Mouse (Mus musculus) lung, adult 2 months (tissue): ENCODE results near the gene Vps13d.

Experiments used
- CTCF ChIP-seq: fragments of 200-500 bp; IDR thresholded peaks from 2 replicates; pipeline ENCODE4 v1.5.1; 2011; ENCODE audit warnings: mild to moderate bottlenecking, low read length, control low read depth; ENCODE audit not compliant: insufficient read depth
- POLR2A ChIP-seq: fragments of 200-500 bp; IDR thresholded peaks from 2 replicates; pipeline ENCODE4 v1.6.1; 2011; ENCODE audit warnings: low read depth, mild to moderate bottlenecking, control low read depth, low read length, borderline replicate concordance; ENCODE audit errors: extremely low read depth

DNA sequence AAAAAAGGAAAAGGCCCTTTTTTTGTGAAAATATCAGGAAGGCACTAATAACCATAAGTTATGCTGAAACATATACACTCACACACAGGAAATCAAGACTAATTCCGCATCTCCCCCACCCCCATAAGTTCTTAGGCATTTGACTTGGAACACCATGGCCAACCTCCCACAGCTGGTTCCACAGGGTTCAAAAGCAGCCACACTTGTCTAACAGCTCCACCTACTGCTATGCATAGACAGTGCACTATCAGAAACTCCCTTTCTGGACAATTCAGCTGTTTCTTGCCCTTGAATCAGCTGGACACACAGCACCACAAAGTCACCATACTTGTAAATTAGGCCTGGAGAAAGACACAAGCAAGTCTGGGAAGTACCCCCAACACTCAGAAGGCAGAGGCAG, 33.6 kb downstream of the Vps13d start:
- TF ChIP-seq CTCF (peak; percentile 30; the same call in 1 of the 2 replicates), POLR2A (no peak)
